Mouse (Mus musculus) frontal cortex, postnatal 25 days (tissue): ENCODE results near the gene Pla2g1b.
"Not testable (repeated sequence)": the region's sequence is repeated elsewhere in the genome, so short reads cannot be mapped to it uniquely, and the experiment has no call there.

Experiments
- DNase-seq, 2 experiments: peaks; one replicate each; pipeline ENCODE4 v3.0.0; 2022; ENCODE audit warnings: low spot score in 2 of 2

Pla2g1b gene

GRCm38 (mm10) chr5:115505617-115506016 is 39.6 kb downstream of the Pla2g1b start:
- DNase-seq, result not testable (repeated sequence)

- peak; percentile 76 to 86 for DNase-seq
Observed at GRCm38 (mm10) chr5:115506454-115507201, 40.6 kb downstream of the Pla2g1b start, which contains the start of gene Pxn. Pxn (plus strand) TSS chr5:115506676.

GRCm38 (mm10) chr5:115507267-115507980 is 41.4 kb downstream of the Pla2g1b start:
- DNase-seq, result no peak

GRCm38 (mm10) chr5:115507981-115508858 is 42.2 kb downstream of the Pla2g1b start:
- DNase-seq, result no peak

- no peak for DNase-seq
Observed at GRCm38 (mm10) chr5:115508859-115509147, 42.7 kb downstream of the Pla2g1b start.

GRCm38 (mm10) chr5:115509321-115509761 is 43.3 kb downstream of the Pla2g1b start:
- no peak for DNase-seq

- DNase-seq, result no peak
Observed at GRCm38 (mm10) chr5:115509790-115510689, 44.0 kb downstream of the Pla2g1b start.

GRCm38 (mm10) chr5:115512375-115512774 is 46.3 kb downstream of the Pla2g1b start:
- no peak for DNase-seq

GRCm38 (mm10) chr5:115513246-115513645 is 47.2 kb downstream of the Pla2g1b start:
- no peak for DNase-seq

- no peak for DNase-seq
Observed at GRCm38 (mm10) chr5:115513721-115514120, 47.7 kb downstream of the Pla2g1b start.

- DNase-seq, result no peak
Observed at GRCm38 (mm10) chr5:115514346-115514745, 48.3 kb downstream of the Pla2g1b start.

- DNase-seq, result no peak
Observed at GRCm38 (mm10) chr5:115514896-115515587, 49.0 kb downstream of the Pla2g1b start.

GRCm38 (mm10) chr5:115516081-115516907 is 50.2 kb downstream of the Pla2g1b start:
- DNase-seq, result no peak

- no peak for DNase-seq
Observed at GRCm38 (mm10) chr5:115516908-115517307, 50.8 kb downstream of the Pla2g1b start.

GRCm38 (mm10) chr5:115517501-115517900 is 51.4 kb downstream of the Pla2g1b start:
- no peak for DNase-seq

- not testable (repeated sequence) for DNase-seq
Observed at GRCm38 (mm10) chr5:115518214-115518613, 52.2 kb downstream of the Pla2g1b start.

GRCm38 (mm10) chr5:115520325-115520869 is 54.3 kb downstream of the Pla2g1b start:
- no peak for DNase-seq

- no peak for DNase-seq
Observed at GRCm38 (mm10) chr5:115521553-115522461, 55.7 kb downstream of the Pla2g1b start.
